Mouse (Mus musculus): Measurements from ENCODE around the gene Spopl. TPM values are rescaled to one million over a fixed set of nuclear protein-coding genes. Genes with fewer than 3 reads are reported as not detected.

The Spopl gene
- polyA plus RNA-seq, 2 experiments, result 9.8 to 13.6 TPM

DNA sequence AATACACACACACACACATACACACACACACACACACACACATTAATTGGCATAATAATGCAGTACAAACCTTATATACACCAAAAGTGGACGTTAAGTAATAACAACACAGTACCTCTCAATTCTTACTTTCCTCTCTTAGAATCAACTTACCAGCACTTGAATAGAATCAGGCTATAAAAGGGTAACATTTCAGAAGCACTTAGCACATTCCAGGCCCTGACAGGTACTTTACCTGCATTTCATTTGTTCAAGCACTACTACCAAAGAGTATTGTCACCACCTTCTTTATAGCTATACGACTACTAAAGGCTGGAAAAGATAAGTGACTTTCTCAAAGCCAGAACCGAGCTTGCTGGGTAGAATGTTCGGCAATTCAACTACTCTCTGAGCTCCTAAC lies 1.3 kb downstream of the Spopl start:
- DNase-seq (ENCODE audit: low spot score) (no peak), ATAC-seq (ENCODE audit: low FRiP score, low read depth) (no peak)
- H3K4me3 ChIP-seq (replicated peaks; ENCODE audit: low read length), result peak overlapping the region; percentile 74; the same call in 1 of the 2 replicates
- H3K27me3 ChIP-seq (ENCODE audit: control insufficient read depth, insufficient read depth, low read length), result no peaks in the 10 kb centered on the region
- H3K36me3 ChIP-seq (ENCODE audit: control insufficient read depth, insufficient read depth, low read length), result peaks cover 5% of the 10 kb centered on the region; the same call in 1 of the 2 replicates
- WGBS, result 76% methylated on average over 4 of the region's 4 CpGs
- no peak for TF ChIP-seq POLR2A (IDR thresholded peaks at IDR 0.05; ENCODE audit: borderline replicate concordance, extremely low read depth, insufficient read depth, insufficient read length)
- H3K27ac ChIP-seq (replicated peaks; ENCODE audit: low read depth, low read length), result no peak overlapping the region
- peak overlapping the region; percentile 53 for H3K4me2 ChIP-seq (replicated peaks; ENCODE audit: low read depth, low read length, severe bottlenecking)
- H3K9ac ChIP-seq (ENCODE audit: low read depth, low read length, severe bottlenecking), result no peak overlapping the region
- H3K4me1 ChIP-seq (ENCODE audit: control insufficient read depth, insufficient read depth, low read length), result peaks cover 5% of the 10 kb centered on the region; the same call in 1 of the 2 replicates
- H3K9me3 ChIP-seq (ENCODE audit: control insufficient read depth, low read length), result no peaks in the 10 kb centered on the region

DNA sequence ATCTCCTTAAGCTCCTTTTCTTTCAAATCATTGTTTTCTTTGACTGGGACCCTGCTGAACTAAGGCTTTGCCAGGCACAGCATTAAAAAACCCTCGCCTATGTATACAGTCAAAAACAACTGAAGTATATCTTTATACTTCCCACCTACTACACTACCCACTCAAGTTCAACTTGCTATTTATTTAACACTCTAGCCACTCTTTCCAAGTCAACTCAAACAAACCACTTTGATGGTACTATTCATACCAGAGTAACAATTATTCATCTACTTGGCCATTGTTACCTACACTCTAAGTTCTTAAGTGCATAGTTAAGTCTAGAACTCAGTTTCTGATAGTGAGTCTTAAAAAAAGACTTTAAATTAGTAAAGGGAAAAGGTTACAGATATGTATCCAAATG lies 3.1 kb downstream of the Spopl start:
- no peak for DNase-seq (ENCODE audit: low spot score)
- Histone ChIP-seq H3K4me2 (replicated peaks; ENCODE audit: low read depth, low read length, severe bottlenecking) (no peak overlapping the region), H3K4me3 (replicated peaks; ENCODE audit: low read length) (no peak overlapping the region), H3K36me3 (ENCODE audit: control insufficient read depth, insufficient read depth, low read length) (peaks cover 5% of the 10 kb centered on the region; the same call in 1 of the 2 replicates), H3K4me1 (ENCODE audit: control insufficient read depth, insufficient read depth, low read length) (peaks cover 5% of the 10 kb centered on the region; the same call in 1 of the 2 replicates), H3K9ac (ENCODE audit: low read depth, low read length, severe bottlenecking) (no peak overlapping the region), H3K27me3 (ENCODE audit: control insufficient read depth, insufficient read depth, low read length) (no peaks in the 10 kb centered on the region), H3K9me3 (ENCODE audit: control insufficient read depth, low read length) (no peaks in the 10 kb centered on the region), H3K27ac (replicated peaks; ENCODE audit: low read depth, low read length) (no peak overlapping the region)
- TF ChIP-seq POLR2A (IDR thresholded peaks at IDR 0.05; ENCODE audit: borderline replicate concordance, extremely low read depth, insufficient read depth, insufficient read length), result no peak
- WGBS, result 85% methylated on average over 1 of the region's 1 CpGs
- no peak for ATAC-seq (ENCODE audit: low FRiP score, low read depth)

GRCm38 (mm10) chr2:23565081-23565801 lies 6.7 kb downstream of the Spopl start:
- WGBS, result 98% methylated on average over 2 of the region's 2 CpGs
- no peak overlapping the region for H3K4me3 ChIP-seq (replicated peaks; ENCODE audit: low read length)
- ATAC-seq (ENCODE audit: low FRiP score, low read depth) (no peak), DNase-seq (ENCODE audit: low spot score) (no peak)
- TF ChIP-seq POLR2A (IDR thresholded peaks at IDR 0.05; ENCODE audit: borderline replicate concordance, extremely low read depth, insufficient read depth, insufficient read length), result no peak
- H3K27me3 ChIP-seq (ENCODE audit: control insufficient read depth, insufficient read depth, low read length), result no peaks in the 10 kb centered on the region
- H3K36me3 ChIP-seq (ENCODE audit: control insufficient read depth, insufficient read depth, low read length), result peaks cover 5% of the 10 kb centered on the region; the same call in 1 of the 2 replicates
- H3K4me2 ChIP-seq (replicated peaks; ENCODE audit: low read depth, low read length, severe bottlenecking), result no peak overlapping the region
- H3K27ac ChIP-seq (replicated peaks; ENCODE audit: low read depth, low read length), result no peak overlapping the region
- no peaks in the 10 kb centered on the region for H3K9me3 ChIP-seq (ENCODE audit: control insufficient read depth, low read length)
- no peak overlapping the region for H3K9ac ChIP-seq (ENCODE audit: low read depth, low read length, severe bottlenecking)
- H3K4me1 ChIP-seq (ENCODE audit: control insufficient read depth, insufficient read depth, low read length), result no peaks in the 10 kb centered on the region

GRCm38 (mm10) chr2:23562898-23563297 lies 9.0 kb downstream of the Spopl start:
- no peaks in the 10 kb centered on the region for H3K4me1 ChIP-seq (ENCODE audit: control insufficient read depth, insufficient read depth, low read length)
- no peak overlapping the region for H3K27ac ChIP-seq (replicated peaks; ENCODE audit: low read depth, low read length)
- no peaks in the 10 kb centered on the region for H3K9me3 ChIP-seq (ENCODE audit: control insufficient read depth, low read length)
- no peak overlapping the region for H3K9ac ChIP-seq (ENCODE audit: low read depth, low read length, severe bottlenecking)
- ATAC-seq (ENCODE audit: low FRiP score, low read depth) (no peak), DNase-seq (ENCODE audit: low spot score) (no peak)
- TF ChIP-seq POLR2A (IDR thresholded peaks at IDR 0.05; ENCODE audit: borderline replicate concordance, extremely low read depth, insufficient read depth, insufficient read length), result no peak
- no peak overlapping the region for H3K4me3 ChIP-seq (replicated peaks; ENCODE audit: low read length)
- H3K4me2 ChIP-seq (replicated peaks; ENCODE audit: low read depth, low read length, severe bottlenecking), result no peak overlapping the region
- WGBS, result 93% methylated on average over 3 of the region's 3 CpGs
- H3K36me3 ChIP-seq (ENCODE audit: control insufficient read depth, insufficient read depth, low read length), result no peaks in the 10 kb centered on the region
- H3K27me3 ChIP-seq (ENCODE audit: control insufficient read depth, insufficient read depth, low read length), result no peaks in the 10 kb centered on the region

GRCm38 (mm10) chr2:23559186-23559585 lies 12.7 kb downstream of the Spopl start:
- TF ChIP-seq POLR2A (IDR thresholded peaks at IDR 0.05; ENCODE audit: borderline replicate concordance, extremely low read depth, insufficient read depth, insufficient read length), result no peak
- H3K9me3 ChIP-seq (ENCODE audit: control insufficient read depth, low read length), result no peaks in the 10 kb centered on the region
- no peak overlapping the region for H3K27ac ChIP-seq (replicated peaks; ENCODE audit: low read depth, low read length)
- no peaks in the 10 kb centered on the region for H3K36me3 ChIP-seq (ENCODE audit: control insufficient read depth, insufficient read depth, low read length)
- DNase-seq (ENCODE audit: low spot score) (no peak), ATAC-seq (ENCODE audit: low FRiP score, low read depth) (no peak)
- no peaks in the 10 kb centered on the region for H3K27me3 ChIP-seq (ENCODE audit: control insufficient read depth, insufficient read depth, low read length)
- WGBS, result 93% methylated on average over 2 of the region's 2 CpGs
- H3K4me3 ChIP-seq (replicated peaks; ENCODE audit: low read length), result no peak overlapping the region
- H3K4me1 ChIP-seq (ENCODE audit: control insufficient read depth, insufficient read depth, low read length), result no peaks in the 10 kb centered on the region
- no peak overlapping the region for H3K4me2 ChIP-seq (replicated peaks; ENCODE audit: low read depth, low read length, severe bottlenecking)
- no peak overlapping the region for H3K9ac ChIP-seq (ENCODE audit: low read depth, low read length, severe bottlenecking)
